Mouse (Mus musculus) liver, embryonic 14.5 days (tissue): ENCODE data around the gene Add3.

ENCODE experiments used
- CTCF ChIP-seq: IDR thresholded peaks from 2 replicates; pipeline ENCODE4 v1.5.1; 2016; ENCODE audit warnings: antibody characterized with exemption, low read depth, control low read depth
- EP300 ChIP-seq: IDR thresholded peaks from 2 replicates; pipeline ENCODE4 v1.6.1; 2016; ENCODE audit warnings: antibody characterized with exemption, low read depth

DNA sequence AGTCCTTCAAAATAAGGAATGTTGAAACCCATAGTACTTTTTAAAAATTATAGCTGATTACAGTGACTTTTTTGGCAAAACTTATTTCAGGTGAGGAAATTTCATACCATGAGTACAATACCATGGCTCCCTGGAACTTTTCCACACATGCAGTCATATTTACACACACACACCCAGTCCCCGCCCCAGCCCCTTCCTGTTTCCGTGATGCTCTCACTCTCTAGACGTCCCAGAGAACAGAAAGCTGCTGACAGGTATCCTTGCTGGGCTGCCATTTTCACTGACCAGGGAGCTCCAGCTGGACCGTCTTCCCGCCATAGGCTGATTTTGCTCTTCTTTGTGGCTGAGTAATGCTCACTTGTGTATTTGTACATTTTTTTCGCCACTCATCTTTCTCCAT, 101.6 kb downstream of the Add3 start:
- TF ChIP-seq CTCF, result no peak
- TF ChIP-seq EP300, result no peak
